Mouse (Mus musculus) thymus, postnatal 10 days (tissue): ENCODE data around the gene C2cd5.
A peak's percentile ranks its signal among the peaks of the same experiment; 100 is the strongest.

Experiments
- DNase-seq, 2 experiments: peaks; one replicate each; pipeline ENCODE4 v3.0.0; 2021; ENCODE audit warnings: low spot score in 2 of 2

C2cd5 gene

DNA sequence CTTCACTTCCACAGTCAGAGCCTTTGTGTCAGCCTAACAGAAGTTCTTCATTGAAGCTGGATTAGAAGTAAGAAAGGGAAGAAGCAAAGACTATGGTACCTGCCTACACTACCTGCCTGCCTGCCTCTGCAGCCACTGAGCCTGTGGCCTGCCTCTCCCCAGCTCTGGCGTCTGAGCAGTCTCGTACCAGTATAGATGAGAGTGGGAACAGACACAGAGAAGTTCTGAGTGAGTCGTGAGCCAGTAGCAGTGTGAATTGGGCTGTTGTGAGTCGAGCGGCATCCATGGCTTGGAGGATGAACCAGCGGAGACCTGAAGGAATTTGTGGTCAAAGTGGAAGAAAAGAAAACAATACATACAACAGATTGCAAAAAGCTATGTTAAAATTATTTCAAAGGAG, 26.5 kb downstream of the C2cd5 start:
- DNase-seq: no peak

DNA sequence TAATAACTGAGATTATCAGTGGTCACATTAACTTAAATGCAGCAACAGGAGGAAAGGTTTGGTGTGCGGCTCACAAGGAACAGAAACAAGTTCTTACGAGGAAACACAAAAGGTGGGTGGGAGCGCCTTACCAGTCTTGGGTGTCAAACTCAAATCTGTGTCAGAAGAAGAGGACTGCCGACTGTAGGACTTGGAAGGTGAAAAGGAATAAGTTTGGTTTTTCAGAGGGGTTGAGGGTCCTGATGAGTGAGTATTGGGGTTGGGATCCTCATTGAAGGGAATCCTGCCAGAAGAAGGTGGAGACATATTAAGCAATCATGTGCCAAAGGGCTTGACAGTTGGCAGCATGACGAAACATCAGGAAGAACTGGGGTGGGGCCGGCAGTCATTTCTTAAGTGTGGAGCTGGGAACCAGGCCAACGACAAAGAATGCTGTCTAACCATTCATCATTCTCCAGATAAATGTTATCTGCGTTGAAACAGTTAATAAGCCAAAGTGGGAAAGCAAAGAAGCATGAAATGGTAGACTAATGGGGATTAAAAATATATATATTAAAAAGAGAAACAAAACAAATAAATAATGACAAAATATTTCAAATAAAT, 27.4 kb downstream of the C2cd5 start:
- no peak for DNase-seq

DNA sequence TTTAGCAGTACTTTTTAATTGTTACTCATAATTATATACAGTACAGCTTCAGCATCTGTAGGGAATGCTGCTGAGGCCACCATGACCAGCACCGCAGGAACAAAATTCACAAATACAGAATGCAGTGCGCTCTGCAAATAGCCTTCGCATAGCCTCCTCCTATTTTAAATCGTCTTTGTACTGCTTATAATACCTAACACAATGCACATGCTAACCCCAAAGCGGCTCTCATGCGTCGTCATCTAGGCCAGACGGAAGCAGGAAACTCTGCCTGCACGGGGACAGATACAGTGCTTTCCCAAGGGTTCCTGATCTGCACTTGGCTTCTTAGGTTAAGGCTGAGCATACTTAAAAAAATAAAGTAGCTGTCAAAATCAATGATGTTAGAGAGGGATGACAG, 29.2 kb downstream of the C2cd5 start:
- no peak for DNase-seq

DNA sequence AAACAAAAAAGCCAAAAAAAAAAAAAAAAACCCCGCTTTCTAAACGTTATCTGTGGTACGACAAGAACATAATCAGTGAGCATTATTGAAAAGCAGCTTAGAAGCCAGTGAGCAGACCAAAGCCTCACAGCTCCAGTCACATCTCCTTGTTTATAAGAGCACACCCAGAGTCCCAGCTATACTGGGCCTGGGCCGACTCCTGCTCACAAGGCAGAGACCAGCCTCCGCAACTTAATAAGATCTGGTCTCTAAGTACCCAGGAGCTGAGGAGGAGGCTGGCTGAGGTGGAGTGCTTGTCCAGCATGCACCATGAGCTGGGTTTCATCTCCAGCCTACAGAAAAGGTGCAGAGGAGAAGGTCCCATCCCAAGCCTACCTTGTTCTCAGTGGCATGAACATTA, 29.9 kb downstream of the C2cd5 start:
- DNase-seq: no peak

DNA sequence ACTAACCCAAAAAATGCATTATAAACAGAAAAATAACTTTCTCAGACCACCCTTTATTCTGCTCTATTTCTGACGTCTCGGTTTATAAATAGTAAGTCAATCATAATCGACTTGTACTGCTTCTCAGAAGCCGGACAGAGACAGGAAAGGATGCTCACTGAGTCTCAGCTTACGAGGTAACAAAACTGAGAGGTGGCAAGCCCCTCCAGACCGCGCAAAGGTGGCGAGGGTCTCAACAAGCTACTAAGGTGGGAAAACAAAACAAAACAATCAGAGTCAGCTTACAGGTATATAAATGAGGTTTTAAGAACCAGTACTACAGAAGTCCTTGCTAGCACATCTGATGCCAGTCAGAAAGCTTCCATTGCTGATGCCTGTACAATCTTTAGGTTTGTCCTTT, 30.3 kb downstream of the C2cd5 start:
- DNase-seq: no peak

DNA sequence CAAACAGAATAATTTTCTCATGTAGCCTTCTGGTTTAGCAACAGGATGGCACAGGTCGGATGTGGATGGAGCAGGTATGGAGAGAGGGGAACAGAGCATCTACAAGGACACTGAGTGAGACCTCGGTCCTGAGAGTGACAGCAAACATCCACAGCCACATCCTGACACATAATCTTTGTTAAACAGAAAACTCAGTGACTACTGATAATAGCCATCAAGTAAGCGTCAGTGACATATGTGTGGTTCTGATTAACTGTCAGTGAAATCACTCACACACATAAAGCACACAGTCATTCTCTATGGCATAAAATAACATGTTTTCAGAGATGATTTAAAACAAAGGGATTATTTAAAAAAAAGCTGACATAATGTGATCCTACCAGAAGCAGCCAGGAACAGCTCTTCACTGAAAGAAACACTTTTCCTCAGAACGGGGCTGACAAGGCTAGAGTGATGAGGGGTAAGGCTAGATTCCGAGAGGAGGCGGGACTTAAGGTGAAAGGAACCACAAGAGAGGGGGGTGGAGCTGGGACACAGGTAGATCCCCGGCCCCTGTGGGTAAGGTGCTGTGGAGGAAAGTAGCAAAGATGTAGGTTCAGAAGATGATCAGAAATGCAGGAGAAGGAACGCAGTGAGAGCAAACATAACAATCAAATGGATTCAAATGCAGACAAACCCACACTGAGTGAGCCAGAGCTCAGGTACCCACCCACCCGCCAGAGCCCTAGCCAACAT, 31.6 kb downstream of the C2cd5 start:
- DNase-seq: no peak

DNA sequence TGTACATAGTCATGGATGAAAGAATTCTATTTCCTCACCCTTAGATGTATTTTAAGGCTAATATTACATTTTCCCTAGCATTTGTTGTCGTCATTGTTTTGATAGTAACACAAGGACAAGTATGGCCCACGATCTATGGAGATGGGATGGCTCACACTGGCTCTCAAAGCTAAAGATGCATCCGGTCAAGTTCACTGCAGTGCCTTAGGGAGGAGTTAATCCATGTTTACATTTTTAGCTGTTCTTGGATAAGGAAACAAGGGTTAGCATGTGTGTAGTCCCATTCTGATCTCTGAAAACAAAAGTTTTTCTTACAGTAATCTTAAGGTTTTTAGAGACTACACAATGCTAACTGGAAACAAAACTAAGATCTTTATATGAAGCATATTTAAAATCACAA, 32.3 kb downstream of the C2cd5 start:
- no peak for DNase-seq

DNA sequence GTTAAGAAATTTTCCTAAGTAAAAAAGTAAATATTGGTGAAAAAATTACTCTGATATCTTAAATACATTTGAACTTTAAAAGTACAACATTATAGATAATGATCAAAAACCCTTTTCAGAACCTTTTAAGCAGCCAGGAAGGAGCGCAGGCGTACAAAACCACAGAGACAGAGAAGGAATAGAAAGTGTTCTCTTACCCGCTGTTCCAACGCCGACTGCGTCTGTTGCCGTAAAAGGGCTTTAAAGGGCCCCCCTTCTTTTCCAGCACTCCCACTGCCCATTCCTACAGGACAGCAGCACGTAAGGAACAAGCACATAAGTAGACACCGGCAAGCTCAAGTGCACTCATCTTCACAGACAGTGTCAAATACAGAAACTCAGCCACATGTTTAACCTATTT, 33.1 kb downstream of the C2cd5 start:
- peak in 1 of 2 experiments; percentile 16 for DNase-seq

DNA sequence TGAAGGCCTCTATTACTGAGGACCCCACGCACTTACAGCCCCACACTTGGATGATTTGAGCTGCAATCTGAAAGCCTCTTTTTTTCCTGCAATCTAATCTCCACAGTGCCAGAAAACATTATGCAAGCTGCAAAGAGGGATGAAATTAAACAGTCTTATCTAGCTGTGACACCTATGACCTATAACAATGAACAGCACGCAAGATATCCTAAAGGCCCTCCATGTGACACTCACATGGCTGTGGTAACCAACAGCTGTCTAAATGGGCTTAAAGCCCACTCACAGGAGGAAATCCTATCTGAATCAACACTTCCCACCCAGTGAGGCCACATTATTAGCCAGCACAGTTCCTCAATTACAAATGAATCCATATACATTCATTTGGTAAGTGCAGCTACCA, 35.9 kb downstream of the C2cd5 start:
- no peak for DNase-seq

DNA sequence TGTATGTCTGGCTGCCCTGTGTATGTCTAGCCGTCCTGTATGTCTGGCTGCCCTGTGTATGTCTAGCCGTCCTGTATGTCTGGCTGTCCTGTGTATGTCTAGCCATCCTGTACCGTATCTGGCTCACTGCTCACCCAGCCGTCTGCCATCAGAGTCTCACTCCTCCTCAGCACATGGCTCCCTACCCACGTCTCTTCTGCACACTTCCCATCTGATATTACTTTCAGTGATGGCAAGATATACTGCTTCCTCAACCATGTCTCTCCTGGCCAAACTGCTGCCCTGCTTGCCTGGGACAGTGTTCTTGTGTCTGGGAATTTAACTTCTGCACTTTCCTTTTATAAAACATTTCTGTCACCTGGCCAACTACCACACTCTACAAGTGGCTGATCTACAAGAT, 42.3 kb downstream of the C2cd5 start:
- no peak for DNase-seq

DNA sequence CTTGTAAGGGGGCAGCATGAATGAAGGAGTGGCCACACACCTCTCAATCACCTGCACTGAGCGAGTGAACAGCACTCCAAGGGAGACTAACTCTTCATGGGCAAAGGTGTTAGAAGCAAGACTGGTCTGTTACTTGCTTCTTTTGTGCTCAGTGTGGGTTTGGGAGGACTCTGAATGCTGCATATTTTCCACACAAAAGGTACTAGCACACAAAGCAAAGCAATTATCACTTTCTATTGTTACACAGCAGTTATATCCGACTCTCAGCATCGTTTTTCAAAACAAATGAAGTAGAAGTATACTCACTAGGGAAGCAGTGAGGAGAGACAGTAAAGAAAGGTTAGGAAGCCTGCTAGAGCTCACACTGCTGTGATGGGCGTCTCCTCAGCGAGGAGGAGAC, 48.4 kb downstream of the C2cd5 start:
- DNase-seq: no peak

DNA sequence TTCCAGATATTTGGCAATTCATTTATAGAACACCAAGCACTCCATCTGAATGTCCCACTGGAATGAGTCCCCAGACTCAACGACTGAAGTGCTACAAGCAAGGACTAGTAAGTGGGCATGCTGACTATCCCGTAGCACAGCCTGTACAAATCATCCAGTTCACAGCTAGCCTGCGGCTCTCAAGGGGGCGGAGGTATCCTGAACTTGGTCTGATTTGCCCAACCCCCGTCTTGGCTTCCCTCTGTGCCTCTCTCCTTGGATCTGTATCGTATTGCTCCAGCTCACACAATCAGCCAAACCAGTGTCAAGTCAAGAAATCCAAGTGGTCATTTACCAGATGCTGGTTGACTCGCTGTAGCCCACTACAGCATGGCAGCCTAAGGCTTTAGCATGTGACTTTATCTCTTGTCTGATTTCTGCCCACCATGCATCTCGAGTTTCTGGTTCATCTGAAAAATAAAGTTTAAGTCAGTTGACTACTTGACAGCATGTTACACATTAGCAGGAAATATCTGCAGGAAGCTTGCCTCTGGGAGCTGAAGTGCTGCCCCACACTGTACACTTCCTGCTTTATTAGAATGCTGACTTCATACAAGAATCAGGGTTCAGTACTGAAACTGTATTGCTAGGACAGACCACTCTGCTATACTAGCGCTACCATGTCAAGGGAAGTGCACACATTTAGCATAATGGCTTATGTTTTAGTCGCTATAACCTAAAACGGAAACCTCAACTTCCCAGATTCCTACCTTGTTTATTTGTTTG, 50.0 kb downstream of the C2cd5 start:
- no peak for DNase-seq

DNA sequence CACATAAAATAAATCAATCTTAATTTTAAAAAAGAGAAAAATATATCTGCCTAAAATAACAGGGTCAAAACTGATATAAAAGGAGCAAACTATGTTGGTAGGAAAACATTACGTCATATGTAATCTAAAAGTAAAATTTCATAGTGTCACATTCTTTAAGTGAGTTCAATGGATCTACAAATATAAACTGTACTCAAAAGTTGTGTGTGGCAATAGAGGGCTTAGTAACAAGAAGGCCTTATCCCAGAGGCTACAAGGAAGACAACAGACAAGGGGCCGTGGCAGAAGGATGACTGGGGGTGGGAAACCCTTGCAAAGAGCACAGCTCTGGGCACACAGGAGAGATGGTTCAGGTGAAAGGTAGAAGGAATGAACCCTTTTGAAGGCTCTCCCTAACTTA, 50.8 kb downstream of the C2cd5 start:
- DNase-seq: no peak

DNA sequence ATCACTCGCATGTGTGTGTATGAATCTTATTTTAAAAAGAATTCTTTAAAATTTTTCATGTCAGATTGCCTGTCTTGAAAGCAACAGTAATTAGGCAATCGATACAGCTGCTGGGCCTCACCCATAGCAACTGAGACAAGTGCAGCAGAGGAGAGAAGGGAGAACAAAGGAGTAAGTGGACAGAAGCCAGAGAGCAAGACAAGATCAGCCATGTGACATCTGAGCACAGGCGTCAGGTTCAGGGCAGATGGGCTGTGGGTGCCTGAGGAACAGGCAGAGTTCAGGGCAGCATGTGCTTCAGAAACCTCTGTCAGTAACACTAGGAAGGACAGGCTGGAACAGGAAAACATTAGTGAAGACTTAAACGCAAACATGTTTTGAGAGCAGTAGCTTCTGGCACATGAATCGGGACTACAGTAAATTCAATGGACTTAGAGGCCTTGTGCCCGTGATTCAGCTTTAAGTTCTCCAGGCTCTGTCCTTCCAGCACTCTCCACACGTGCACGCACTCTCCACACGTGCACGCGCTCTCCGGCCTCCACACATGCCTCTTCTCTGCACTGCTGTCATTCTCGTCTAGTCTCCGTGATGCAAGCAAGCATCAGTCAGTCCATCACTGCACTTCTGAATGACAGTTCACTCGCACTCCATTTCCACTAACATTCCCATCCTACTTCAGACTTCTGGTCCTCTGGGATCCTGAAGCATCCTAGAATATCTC, 52.2 kb downstream of the C2cd5 start:
- no peak for DNase-seq

DNA sequence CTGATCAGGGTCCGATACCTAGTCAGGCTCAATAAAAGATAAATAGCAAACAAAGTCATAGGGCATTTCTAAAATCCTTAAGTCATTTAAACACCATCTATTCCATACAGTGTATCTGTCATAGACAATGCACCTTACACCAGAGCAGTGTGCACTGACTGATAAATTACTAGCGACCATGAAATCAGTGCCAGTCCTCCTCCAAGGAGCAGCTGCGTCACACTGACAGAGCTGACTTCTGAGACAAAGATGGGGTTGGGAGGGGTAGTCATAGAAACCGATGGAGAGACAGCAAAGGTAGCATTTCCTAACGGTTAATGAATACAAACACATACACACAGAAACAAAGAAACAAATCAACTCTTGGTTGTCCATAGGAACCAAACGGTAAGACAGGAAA, 58.4 kb downstream of the C2cd5 start:
- DNase-seq: no peak

DNA sequence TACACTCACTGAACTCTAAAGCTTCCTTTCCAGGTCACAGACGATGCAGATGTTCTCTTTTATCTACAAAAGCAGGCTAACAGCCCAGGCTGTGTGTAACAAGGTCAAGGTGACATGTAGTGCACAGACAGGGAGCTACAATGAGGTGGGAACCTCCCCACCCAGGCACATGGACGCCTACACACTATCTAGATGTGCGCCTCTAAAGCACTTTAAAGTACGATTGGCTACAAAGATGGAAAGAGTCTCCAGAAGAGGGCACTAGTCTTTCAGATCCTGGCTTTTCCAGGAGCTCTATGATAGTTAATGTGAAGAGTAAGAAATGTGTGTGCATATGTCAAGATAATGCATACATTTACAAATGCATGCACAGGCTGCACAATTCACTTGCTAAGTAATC, 64.7 kb downstream of the C2cd5 start:
- DNase-seq: peak; percentile 59 to 68

DNA sequence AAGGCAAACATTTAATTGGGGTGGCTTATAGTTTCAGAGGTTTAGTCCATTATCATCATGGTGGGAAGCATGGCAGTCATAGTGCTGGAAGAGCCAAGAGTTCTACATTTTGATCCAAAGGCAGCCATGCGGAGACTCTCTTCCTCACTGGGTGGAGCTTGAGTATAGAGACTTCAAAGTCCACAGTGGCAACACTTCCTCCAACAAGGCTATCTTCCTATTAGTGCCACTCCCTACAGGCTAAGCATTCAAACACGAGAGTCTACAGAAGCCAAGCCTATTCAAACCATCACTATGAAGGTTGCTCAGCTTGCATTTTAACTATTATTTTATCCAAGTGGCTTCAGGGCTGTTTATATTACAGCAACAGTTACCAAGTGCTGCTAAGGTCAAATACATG, 65.4 kb downstream of the C2cd5 start:
- no peak for DNase-seq

DNA sequence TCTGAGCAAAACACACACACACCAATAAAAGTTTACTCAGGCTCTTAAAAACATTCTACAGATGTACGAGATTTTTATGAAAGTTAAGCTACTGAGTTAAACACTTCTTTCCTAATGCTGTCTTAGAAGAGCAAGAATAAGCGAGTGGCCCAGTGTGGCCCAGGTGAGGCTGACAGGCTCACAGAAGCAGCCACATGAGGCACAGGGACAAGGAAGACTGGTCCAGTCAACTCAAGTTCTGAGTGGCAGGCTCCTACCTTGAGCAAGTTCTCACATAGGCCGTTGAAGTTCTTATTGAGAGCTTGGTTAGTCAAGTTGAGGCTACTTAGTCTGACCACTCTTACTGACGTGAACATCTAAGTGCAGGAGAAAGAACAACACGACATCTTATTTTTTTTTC, 69.4 kb downstream of the C2cd5 start:
- no peak for DNase-seq

DNA sequence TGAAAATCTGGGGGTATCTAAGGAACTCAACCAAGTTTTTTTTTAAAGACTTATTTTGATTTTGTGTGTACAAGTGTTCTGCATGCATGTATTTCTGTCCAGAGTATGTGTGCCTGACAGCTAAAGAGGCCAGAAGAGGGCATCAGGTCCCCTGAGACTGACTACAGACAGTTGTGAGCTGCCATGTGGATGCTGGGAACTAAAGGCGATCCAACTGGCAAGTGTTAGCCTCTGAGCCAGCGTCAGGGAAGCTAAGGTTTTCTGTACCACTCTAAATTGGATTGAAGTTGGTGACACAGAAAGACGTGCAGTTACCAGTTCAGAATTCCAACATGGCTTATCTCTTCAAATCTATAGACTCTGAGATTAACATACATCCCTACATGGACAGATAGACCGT, 72.0 kb downstream of the C2cd5 start:
- no peak for DNase-seq

DNA sequence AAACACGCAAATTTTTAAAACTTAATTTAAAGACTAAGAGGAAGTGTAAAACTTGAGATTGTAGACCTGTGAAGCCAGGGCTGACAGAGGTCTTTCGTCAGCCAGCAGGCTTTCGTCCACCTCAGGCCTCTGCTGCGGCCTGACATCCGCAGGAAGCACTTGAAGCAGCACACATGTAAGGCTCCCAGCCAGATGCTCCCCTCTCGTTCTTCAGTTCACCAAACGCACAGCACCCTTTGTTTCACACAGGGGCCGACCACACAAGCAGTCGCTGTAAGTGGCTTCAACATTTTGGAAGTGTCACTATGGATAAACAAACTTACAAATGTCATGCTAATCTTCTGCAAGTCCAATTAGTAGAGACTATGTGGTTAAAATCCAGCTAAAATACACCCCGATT, 72.5 kb downstream of the C2cd5 start:
- DNase-seq: no peak

DNA sequence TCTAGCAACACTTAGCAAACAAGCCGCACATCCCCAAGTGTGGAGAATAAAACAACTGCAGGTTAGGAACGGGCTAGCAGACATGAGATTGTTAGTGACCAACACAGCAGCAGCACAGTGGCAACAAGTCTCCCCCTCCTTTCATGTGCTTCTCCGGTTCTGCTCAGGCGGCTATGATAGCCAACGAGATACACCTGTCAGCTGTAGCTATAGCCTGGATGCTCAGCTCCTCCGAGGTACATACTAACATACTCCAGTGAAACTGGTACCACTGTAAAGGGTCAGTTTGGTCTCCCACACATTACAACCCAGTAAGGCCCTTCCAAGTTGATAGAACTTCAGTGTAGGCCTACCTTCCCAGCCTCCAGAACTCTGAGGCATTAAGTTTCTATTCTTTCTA, 76.2 kb downstream of the C2cd5 start:
- no peak for DNase-seq

DNA sequence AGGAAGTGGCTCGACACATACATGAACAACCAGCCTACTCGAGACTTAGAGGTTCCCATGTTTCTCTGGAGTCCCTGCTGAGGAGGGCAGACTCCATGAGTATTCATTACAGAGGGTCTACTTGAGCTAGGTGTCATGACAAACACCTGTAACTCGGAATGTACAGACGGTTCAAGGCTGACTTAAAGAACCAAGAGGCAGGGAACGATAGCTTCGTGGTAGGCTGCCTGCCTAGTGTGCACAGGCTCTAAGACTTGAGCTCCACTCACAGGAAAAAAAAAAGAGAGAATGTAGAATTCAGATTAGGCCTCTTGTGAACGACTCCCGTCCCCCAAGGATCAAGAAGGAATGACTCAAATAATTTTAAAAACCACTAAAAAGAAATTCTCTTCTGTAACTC, 78.2 kb downstream of the C2cd5 start:
- DNase-seq: no peak

DNA sequence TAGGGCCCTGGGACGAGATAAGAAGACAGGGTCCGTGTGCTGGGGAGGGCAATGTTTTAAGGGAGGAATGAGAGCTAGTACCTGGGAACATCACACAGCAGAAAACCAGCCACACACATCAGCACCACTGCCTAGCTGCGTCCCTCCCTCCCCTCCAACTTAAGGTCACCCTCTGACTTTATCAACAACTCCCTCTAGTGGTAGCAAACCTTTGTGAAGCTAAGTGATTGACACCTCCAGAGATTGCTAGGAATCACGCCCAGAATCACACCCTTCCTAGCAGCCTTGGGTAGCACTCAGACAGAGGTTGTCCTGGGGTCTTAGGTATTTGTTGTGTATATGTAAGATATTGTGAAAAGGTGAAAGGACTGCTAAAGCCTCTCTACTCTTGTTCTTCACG, 79.3 kb downstream of the C2cd5 start:
- peak in 1 of 2 experiments; percentile 61 for DNase-seq
